Mouse (Mus musculus) forebrain, postnatal 0 days (tissue): ENCODE results near the gene Acadm. TPM values are rescaled to one million over a fixed set of nuclear protein-coding genes. Genes with fewer than 3 reads are reported as not detected.
A peak's percentile ranks its signal among the peaks of the same experiment; 100 is the strongest.

Source experiments
- ATAC-seq: fragments of 200-750 bp; cut with Nextera tagmentation; 2 replicates; pipeline ENCODE4 v1.8.0; 2017; ENCODE audit warnings: mild to moderate bottlenecking, moderate library complexity
- DNase-seq: peaks from one replicate; pipeline ENCODE4 v3.0.0-alpha.2; 2015
- H3K27ac ChIP-seq: fragments of 300-500 bp; sonication (generic); 2 replicates; pipeline ENCODE4 v1.5.1; 2014; ENCODE audit warnings: low read depth, mild to moderate bottlenecking, antibody characterized with exemption, low read length, moderate library complexity, mixed read lengths
- H3K27me3 ChIP-seq: fragments of 300-500 bp; sonication (generic); 2 replicates; pipeline ENCODE4 v1.6.1; 2014; ENCODE audit warnings: mild to moderate bottlenecking, low read length, mixed read lengths; ENCODE audit not compliant: insufficient read depth
- H3K36me3 ChIP-seq: fragments of 300-500 bp; sonication (generic); 2 replicates; pipeline ENCODE4 v1.6.1; 2014; ENCODE audit warnings: mild to moderate bottlenecking, moderate library complexity; ENCODE audit not compliant: insufficient read depth
- H3K4me1 ChIP-seq: fragments of 300-500 bp; sonication (generic); 2 replicates; pipeline ENCODE4 v1.6.1; 2014; ENCODE audit warnings: antibody characterized with exemption; ENCODE audit not compliant: insufficient read depth
- H3K4me2 ChIP-seq: fragments of 300-500 bp; sonication (generic); 2 replicates; pipeline ENCODE4 v1.6.1; 2014; ENCODE audit warnings: low read depth, mild to moderate bottlenecking, moderate library complexity
- H3K4me3 ChIP-seq: fragments of 300-500 bp; sonication (generic); 2 replicates; pipeline ENCODE4 v1.5.1; 2014; ENCODE audit warnings: low read depth, low read length, mixed read lengths
- H3K9ac ChIP-seq: fragments of 300-500 bp; sonication (generic); 2 replicates; pipeline ENCODE4 v1.6.1; 2014; ENCODE audit warnings: mild to moderate bottlenecking
- H3K9me3 ChIP-seq: fragments of 300-500 bp; sonication (generic); 2 replicates; pipeline ENCODE4 v1.6.1; 2016; ENCODE audit warnings: low read length
- CTCF ChIP-seq: sonication (generic); IDR thresholded peaks from 2 replicates; pipeline ENCODE4 v1.5.1; 2016; ENCODE audit warnings: antibody characterized with exemption, control low read depth, low read depth
- WGBS: fragments of 180-500 bp; shearing (Covaris S2); extraction: QIAGEN DNeasy Blood & Tissue Kit; methylation state at CpG from one replicate; pipeline ENCODE4 v1.1.7; 2014; 5-methylcytosine and 5-hydroxymethylcytosine counted together
- polyA plus RNA-seq: library from polyadenylated mRNA; unstranded; fragments of >200 nt; fragmentation: Nextera tagmentation; extraction: Ambion mirVana; gene quantifications from 2 replicates; pipeline ENCODE4 v1.2.1, GENCODE M21; 2015
- total RNA-seq: library from RNA; depleted of rRNA; stranded (reverse); fragments of >200 nt; gene quantifications from 2 replicates; pipeline ENCODE4 v1.2.3, GENCODE M21; 2014; rRNA removed

Gene Acadm
- total and polyA plus RNA-seq, 2 experiments from 2014 or later: 32.4 to 40.1 TPM

GRCm38 (mm10) chr3:153902595-153902994 is 41.8 kb downstream of the Acadm start:
- 55% methylated on average over 3 of the region's 3 CpGs for WGBS

GRCm38 (mm10) chr3:153901904-153902303 is 42.5 kb downstream of the Acadm start:
- Histone ChIP-seq H3K4me1 (no peaks in the 10 kb centered on the region), H3K27me3 (no peaks in the 10 kb centered on the region), H3K4me2 (no peak overlapping the region), H3K9me3 (no peaks in the 10 kb centered on the region), H3K4me3 (no peak overlapping the region), H3K36me3 (peaks cover 36% of the 10 kb centered on the region), H3K27ac (no peak overlapping the region), H3K9ac (no peak overlapping the region)
- WGBS: 89% methylated on average over 1 of the region's 1 CpGs
- DNase-seq (no peak), ATAC-seq (no peak)
- TF ChIP-seq CTCF: no peak

More at GRCm38 (mm10) chr3:153902595-153902994, 41.8 kb downstream of the Acadm start:
- Histone ChIP-seq H3K27me3 (no peaks in the 10 kb centered on the region), H3K9me3 (no peaks in the 10 kb centered on the region), H3K4me1 (no peaks in the 10 kb centered on the region), H3K36me3 (peaks cover 39% of the 10 kb centered on the region), H3K9ac (no peak overlapping the region), H3K4me3 (no peak overlapping the region), H3K4me2 (no peak overlapping the region), H3K27ac (no peak overlapping the region)
- no peak for TF ChIP-seq CTCF
- DNase-seq (no peak), ATAC-seq (no peak)

DNA sequence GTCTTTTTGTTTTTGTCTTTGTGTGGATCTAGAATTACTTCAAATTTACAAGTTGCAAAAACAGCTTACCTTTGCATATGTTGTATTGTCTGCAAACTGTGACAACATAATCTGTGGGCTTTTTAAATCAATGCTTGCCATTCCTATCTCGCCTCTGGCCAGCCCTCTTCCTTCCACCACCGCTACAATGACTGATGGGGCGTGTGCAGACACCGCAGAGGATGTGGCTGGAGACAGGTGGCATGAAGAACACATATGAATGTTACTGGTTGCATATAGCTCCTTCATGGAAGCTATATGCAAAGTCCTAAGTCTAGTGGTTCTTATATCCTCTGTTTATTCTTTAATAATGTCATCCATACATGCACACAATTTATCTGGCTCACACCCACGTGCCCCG is 47.2 kb downstream of the Acadm start:
- no peak for TF ChIP-seq CTCF
- no peak overlapping the region for H3K4me3 ChIP-seq
- H3K9ac ChIP-seq: no peak overlapping the region
- no peaks in the 10 kb centered on the region for H3K36me3 ChIP-seq
- no peak for ATAC-seq
- H3K4me1 ChIP-seq: no peaks in the 10 kb centered on the region
- WGBS: 81% methylated on average over 6 of the region's 6 CpGs
- H3K27ac ChIP-seq: no peak overlapping the region
- no peak overlapping the region for H3K4me2 ChIP-seq
- no peaks in the 10 kb centered on the region for H3K27me3 ChIP-seq
- no peak for DNase-seq
- no peaks in the 10 kb centered on the region for H3K9me3 ChIP-seq

- no peak for DNase-seq
- TF ChIP-seq CTCF: no peak
- no peak overlapping the region for H3K9ac ChIP-seq
- no peak overlapping the region for H3K4me3 ChIP-seq
- no peaks in the 10 kb centered on the region for H3K9me3 ChIP-seq
- H3K27ac ChIP-seq: no peak overlapping the region
- 87% methylated on average over 3 of the region's 3 CpGs for WGBS
- no peak for ATAC-seq
- no peaks in the 10 kb centered on the region for H3K4me1 ChIP-seq
- H3K27me3 ChIP-seq: no peaks in the 10 kb centered on the region
- no peak overlapping the region for H3K4me2 ChIP-seq
- H3K36me3 ChIP-seq: no peaks in the 10 kb centered on the region
Measured at GRCm38 (mm10) chr3:153895454-153895853, 49.0 kb downstream of the Acadm start.

DNA sequence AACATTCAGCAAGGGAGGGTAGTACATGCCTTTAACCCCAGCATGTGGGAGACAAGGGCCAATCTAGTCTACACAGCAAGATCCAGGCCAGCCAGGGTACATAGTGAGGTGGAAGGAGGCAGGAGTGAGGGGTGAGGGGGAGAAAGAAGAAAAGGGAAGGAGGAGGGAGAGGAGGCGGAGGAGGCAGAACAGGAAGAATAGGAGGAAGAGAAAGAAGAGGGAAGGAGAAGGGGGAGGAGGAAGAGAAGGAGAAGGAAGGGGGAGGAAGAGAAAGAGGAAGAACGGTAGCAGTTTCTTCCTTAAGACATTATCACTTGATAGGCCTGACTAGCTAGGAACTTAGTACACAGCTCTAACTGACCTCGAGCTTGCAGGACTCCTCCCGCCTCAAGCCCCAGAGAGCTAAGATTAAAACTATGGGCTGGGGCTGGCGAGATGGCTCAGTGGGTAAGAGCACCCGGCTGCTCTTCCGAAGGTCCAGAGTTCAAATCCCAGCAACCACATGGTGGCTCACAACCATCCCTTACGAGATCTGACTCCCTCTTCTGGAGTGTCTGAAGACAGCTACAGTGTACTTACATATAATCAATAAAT is 55.1 kb downstream of the Acadm start:
- Histone ChIP-seq H3K4me1 (no peaks in the 10 kb centered on the region), H3K27ac (no peak overlapping the region), H3K36me3 (no peaks in the 10 kb centered on the region), H3K9me3 (no peaks in the 10 kb centered on the region), H3K4me3 (no peak overlapping the region), H3K27me3 (no peaks in the 10 kb centered on the region), H3K9ac (no peak overlapping the region), H3K4me2 (no peak overlapping the region)
- WGBS: 84% methylated on average over 7 of the region's 8 CpGs
- no peak for TF ChIP-seq CTCF
- ATAC-seq (no peak), DNase-seq (no peak)

DNA sequence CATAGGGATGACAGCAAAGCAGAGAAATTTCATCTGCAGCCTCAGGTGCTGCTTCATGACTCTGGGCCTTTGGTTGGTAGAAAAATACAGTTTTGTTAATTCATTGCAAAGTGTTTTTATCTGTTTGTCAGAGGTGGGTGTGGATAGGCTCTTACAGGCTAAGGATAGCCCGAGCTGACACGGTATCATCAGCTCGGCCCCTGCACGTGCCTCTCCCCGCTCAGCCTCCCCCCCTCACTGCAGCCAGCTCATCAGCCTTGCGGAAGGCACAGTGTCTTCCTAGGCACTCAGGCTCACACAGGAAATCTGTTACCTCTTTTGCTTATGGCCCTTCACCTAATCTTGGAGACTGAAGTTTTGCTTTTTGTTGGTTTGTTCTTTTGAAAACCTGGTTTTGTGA is 56.3 kb downstream of the Acadm start:
- TF ChIP-seq CTCF: no peak
- Histone ChIP-seq H3K9me3 (no peaks in the 10 kb centered on the region), H3K9ac (no peak overlapping the region), H3K4me2 (no peak overlapping the region), H3K4me3 (no peak overlapping the region), H3K27ac (no peak overlapping the region), H3K36me3 (no peaks in the 10 kb centered on the region), H3K27me3 (no peaks in the 10 kb centered on the region), H3K4me1 (no peaks in the 10 kb centered on the region)
- DNase-seq (no peak), ATAC-seq (no peak)
- whole genome bisulfite sequencing: 79% methylated on average over 6 of the region's 6 CpGs

- Histone ChIP-seq H3K4me1 (no peaks in the 10 kb centered on the region), H3K27me3 (no peaks in the 10 kb centered on the region), H3K9ac (no peak overlapping the region), H3K9me3 (no peaks in the 10 kb centered on the region), H3K4me3 (no peak overlapping the region), H3K36me3 (no peaks in the 10 kb centered on the region), H3K4me2 (no peak overlapping the region), H3K27ac (no peak overlapping the region)
- DNase-seq (no peak), ATAC-seq (no peak)
- peak; percentile 48 for TF ChIP-seq CTCF
Measured at GRCm38 (mm10) chr3:153886296-153886695, 58.1 kb downstream of the Acadm start.

Other genes with a start within 250 kb of the Acadm start
- 16.5 and 16.6 TPM in 2 replicates for gene St6galnac3, start 219.5 kb downstream of the Acadm start, total RNA-seq
- gene St6galnac3, start 219.5 kb downstream of the Acadm start, polyA plus RNA-seq: 6.9 and 7.7 TPM in 2 replicates
- gene Asb17, start 100.4 kb downstream of the Acadm start, total RNA-seq: not detected in 2 replicates
- gene Asb17, start 100.4 kb downstream of the Acadm start, polyA plus RNA-seq: not detected in 2 replicates
- gene Msh4, start 38.5 kb downstream of the Acadm start, total RNA-seq: 0.31 and 0.95 TPM in 2 replicates
- gene Msh4, start 38.5 kb downstream of the Acadm start, polyA plus RNA-seq: 0.05 and 0.13 TPM in 2 replicates
- 69.9 and 71.2 TPM in 2 replicates for gene Rabggtb, start 31.6 kb downstream of the Acadm start, total RNA-seq
- gene Rabggtb, start 31.6 kb downstream of the Acadm start, polyA plus RNA-seq: 56.9 and 58.3 TPM in 2 replicates
- 29.1 and 39.5 TPM in 2 replicates for gene Slc44a5, start 28.8 kb upstream of the Acadm start, total RNA-seq
- gene Slc44a5, start 28.8 kb upstream of the Acadm start, polyA plus RNA-seq: 5.7 and 8.4 TPM in 2 replicates